Mouse (Mus musculus) cortical plate, adult 2 months (tissue): ENCODE data around the gene Zzz3. TPM values are rescaled to one million over a fixed set of nuclear protein-coding genes. Genes with fewer than 3 reads are reported as not detected.

ENCODE experiments used
- H3K27ac ChIP-seq: fragments of 200-500 bp; 2 replicates; pipeline ENCODE4 v1.5.1; 2012; ENCODE audit warnings: low read length, control low read depth, inconsistent platforms; ENCODE audit not compliant: insufficient read depth
- H3K4me1 ChIP-seq: fragments of 200-500 bp; 2 replicates; pipeline ENCODE4 v1.6.1; 2011; ENCODE audit warnings: low read length; ENCODE audit not compliant: control insufficient read depth, insufficient read depth
- H3K4me3 ChIP-seq: fragments of 200-500 bp; 2 replicates; pipeline ENCODE4 v1.5.1; 2011; ENCODE audit warnings: mild to moderate bottlenecking, low read length, control low read depth; ENCODE audit not compliant: insufficient read depth
- CTCF ChIP-seq: fragments of 200-500 bp; IDR thresholded peaks from 2 replicates; pipeline ENCODE4 v1.5.1; 2011; ENCODE audit warnings: mild to moderate bottlenecking, control low read depth, low read length; ENCODE audit not compliant: insufficient read depth; ENCODE audit errors: extremely low read depth
- POLR2A ChIP-seq: fragments of 200-500 bp; IDR thresholded peaks from 2 replicates; pipeline ENCODE4 v1.6.1; 2011; ENCODE audit warnings: mild to moderate bottlenecking, low read length, control low read depth; ENCODE audit not compliant: insufficient read depth; ENCODE audit errors: extremely low read depth
- polyA plus RNA-seq: library from polyadenylated mRNA; depleted of rRNA; stranded (reverse); fragments of >200 nt; gene quantifications from 2 replicates; pipeline ENCODE4 v1.2.3, GENCODE M21; 2012

The Zzz3 gene
- polyA plus RNA-seq, 1 experiment: 22.9 TPM

GRCm38 (mm10) chr3:152353434-152354177 lies 41.7 kb upstream of the Zzz3 start:
- Histone ChIP-seq H3K27ac (no peak overlapping the region), H3K4me1 (peaks cover 6% of the 10 kb centered on the region), H3K4me3 (no peak overlapping the region)
- TF ChIP-seq POLR2A: no peak
- TF ChIP-seq CTCF: no peak

- TF ChIP-seq POLR2A (no peak), CTCF (no peak)
- H3K4me1 ChIP-seq: peaks cover 6% of the 10 kb centered on the region
- no peak overlapping the region for H3K27ac ChIP-seq
- no peak overlapping the region for H3K4me3 ChIP-seq
Observed at GRCm38 (mm10) chr3:152355361-152355760, 39.9 kb upstream of the Zzz3 start.

- Histone ChIP-seq H3K27ac (no peak overlapping the region), H3K4me3 (no peak overlapping the region), H3K4me1 (peaks cover 6% of the 10 kb centered on the region)
- TF ChIP-seq POLR2A: no peak
- TF ChIP-seq CTCF: no peak
Observed at GRCm38 (mm10) chr3:152356751-152357150, 38.5 kb upstream of the Zzz3 start.

- TF ChIP-seq CTCF: no peak
- TF ChIP-seq POLR2A: no peak
- Histone ChIP-seq H3K4me3 (no peak overlapping the region), H3K27ac (no peak overlapping the region), H3K4me1 (no peaks in the 10 kb centered on the region)
Observed at GRCm38 (mm10) chr3:152359151-152359550, 36.1 kb upstream of the Zzz3 start.

GRCm38 (mm10) chr3:152364181-152364580 lies 31.1 kb upstream of the Zzz3 start:
- no peak overlapping the region for H3K27ac ChIP-seq

GRCm38 (mm10) chr3:152376063-152376462 lies 19.2 kb upstream of the Zzz3 start:
- no peak for TF ChIP-seq POLR2A
- TF ChIP-seq CTCF: no peak
- no peak overlapping the region for H3K4me3 ChIP-seq
- no peaks in the 10 kb centered on the region for H3K4me1 ChIP-seq
- H3K27ac ChIP-seq: no peak overlapping the region

More at GRCm38 (mm10) chr3:152364181-152364580, 31.1 kb upstream of the Zzz3 start:
- H3K4me1 ChIP-seq: no peaks in the 10 kb centered on the region; the same call in 1 of the 2 replicates
- H3K4me3 ChIP-seq: no peak overlapping the region
- no peak for TF ChIP-seq POLR2A
- no peak for TF ChIP-seq CTCF

- Histone ChIP-seq H3K27ac (no peak overlapping the region), H3K4me3 (no peak overlapping the region), H3K4me1 (no peaks in the 10 kb centered on the region)
- no peak for TF ChIP-seq CTCF
- TF ChIP-seq POLR2A: no peak
Observed at GRCm38 (mm10) chr3:152384106-152384505, 11.2 kb upstream of the Zzz3 start.

GRCm38 (mm10) chr3:152396278-152396987 lies 1.2 kb downstream of the Zzz3 start:
- peak; percentile 72 for TF ChIP-seq POLR2A
- no peak for TF ChIP-seq CTCF
- no peaks in the 10 kb centered on the region; the same call in 1 of the 2 replicates for H3K4me1 ChIP-seq
- H3K27ac ChIP-seq: peak overlapping the region; percentile 99
- peak overlapping the region; percentile 63 for H3K4me3 ChIP-seq

GRCm38 (mm10) chr3:152396988-152397314 lies 1.7 kb downstream of the Zzz3 start:
- Histone ChIP-seq H3K4me3 (peak overlapping the region; percentile 63), H3K4me1 (no peaks in the 10 kb centered on the region; the same call in 1 of the 2 replicates), H3K27ac (peak overlapping the region; percentile 68)
- TF ChIP-seq CTCF (no peak), POLR2A (no peak)
